Mouse (Mus musculus) heart, embryonic 14.5 days (tissue): ENCODE data around the gene Lce1a1. TPM values are rescaled to one million over a fixed set of nuclear protein-coding genes. Genes with fewer than 3 reads are reported as not detected.
"Not testable (repeated sequence)": the region's sequence is repeated elsewhere in the genome, so short reads cannot be mapped to it uniquely, and the experiment has no call there.

ENCODE experiments used
- ATAC-seq: fragments of 200-750 bp; cut with Nextera tagmentation; 2 replicates; pipeline ENCODE4 v1.8.0; 2017; ENCODE audit warnings: low read depth, moderate TSS enrichment; ENCODE audit not compliant: insufficient number of reproducible peaks, insufficient read depth, low FRiP score
- H3K27ac ChIP-seq, 2 experiments: fragments of 200-500 bp in 1 of 2; fragments of 300-500 bp in 1 of 2; sonication (generic) in 1 of 2; replicated peaks in 1 of 2; 2 replicates each; pipeline ENCODE4 v1.5.1; 2012 to 2014; ENCODE audit warnings: low read depth in 2 of 2, low read length in 2 of 2, control low read depth in 1 of 2, mild to moderate bottlenecking in 1 of 2, mixed read lengths in 1 of 2; ENCODE audit not compliant: control insufficient read depth in 1 of 2, insufficient read depth in 1 of 2
- H3K27me3 ChIP-seq: fragments of 300-500 bp; sonication (generic); 2 replicates; pipeline ENCODE4 v1.6.1; 2014; ENCODE audit warnings: mild to moderate bottlenecking, low read length, control low read depth; ENCODE audit not compliant: control insufficient read depth, insufficient read depth
- H3K36me3 ChIP-seq: fragments of 300-500 bp; sonication (generic); 2 replicates; pipeline ENCODE4 v1.6.1; 2014; ENCODE audit warnings: mild to moderate bottlenecking, control low read depth, low read length, mixed read lengths; ENCODE audit not compliant: control insufficient read depth, insufficient read depth
- H3K4me1 ChIP-seq, 2 experiments: fragments of 200-500 bp in 1 of 2; fragments of 300-500 bp in 1 of 2; sonication (generic) in 1 of 2; 2 replicates each; pipeline ENCODE4 v1.6.1; 2012 to 2014; ENCODE audit warnings: low read length in 2 of 2, control low read depth in 1 of 2, mixed read lengths in 1 of 2; ENCODE audit not compliant: control insufficient read depth in 2 of 2, insufficient read depth in 2 of 2
- H3K4me2 ChIP-seq: fragments of 300-500 bp; sonication (generic); 2 replicates; pipeline ENCODE4 v1.6.1; 2014; ENCODE audit warnings: mild to moderate bottlenecking, low read length
- H3K4me3 ChIP-seq, 2 experiments: fragments of 200-500 bp in 1 of 2; fragments of 300-500 bp in 1 of 2; sonication (generic) in 1 of 2; 2 replicates each; pipeline ENCODE4 v1.5.1; 2012 to 2014; ENCODE audit warnings: low read length in 2 of 2, mild to moderate bottlenecking in 2 of 2, control low read depth in 1 of 2, low read depth in 1 of 2, moderate library complexity in 1 of 2; ENCODE audit not compliant: control insufficient read depth in 1 of 2, insufficient read depth in 1 of 2
- H3K9ac ChIP-seq: fragments of 300-500 bp; sonication (generic); 2 replicates; pipeline ENCODE4 v1.6.1; 2014; ENCODE audit warnings: mild to moderate bottlenecking, low read length
- H3K9me3 ChIP-seq: fragments of 300-500 bp; sonication (generic); 2 replicates; pipeline ENCODE4 v1.6.1; 2016; ENCODE audit warnings: low read length, control low read depth; ENCODE audit not compliant: control insufficient read depth
- WGBS: fragments of 180-500 bp; shearing (Covaris S2); extraction: QIAGEN DNeasy Blood & Tissue Kit; methylation state at CpG from one replicate; pipeline ENCODE4 v1.1.7; 2014; 5-methylcytosine and 5-hydroxymethylcytosine counted together
- polyA plus RNA-seq: library from polyadenylated mRNA; unstranded; fragments of >200 nt; fragmentation: Nextera tagmentation; extraction: Ambion mirVana; gene quantifications from 2 replicates; pipeline ENCODE4 v1.2.1, GENCODE M21; 2014

Lce1a1 gene
- not detected in 2 replicates for polyA plus RNA-seq

- Histone ChIP-seq H3K9me3 (no peaks in the 10 kb centered on the region), H3K4me1 (no peaks in the 10 kb centered on the region), H3K27ac (no peak within 1 kb of the TSS), H3K27me3 (no peaks in the 10 kb centered on the region), H3K4me3 (no peak within 1 kb of the TSS), H3K4me2 (no peak within 1 kb of the TSS), H3K36me3 (no peaks in the 10 kb centered on the region), H3K9ac (no peak within 1 kb of the TSS)
- ATAC-seq: no peak
- WGBS: 62% methylated on average over 1 of the region's 1 CpGs
These were observed at the start of gene Lce1a1 for GRCm38 (mm10) chr3:92648207-92648606. Gene Lce1a1 (minus strand): TSS chr3:92648307.

DNA sequence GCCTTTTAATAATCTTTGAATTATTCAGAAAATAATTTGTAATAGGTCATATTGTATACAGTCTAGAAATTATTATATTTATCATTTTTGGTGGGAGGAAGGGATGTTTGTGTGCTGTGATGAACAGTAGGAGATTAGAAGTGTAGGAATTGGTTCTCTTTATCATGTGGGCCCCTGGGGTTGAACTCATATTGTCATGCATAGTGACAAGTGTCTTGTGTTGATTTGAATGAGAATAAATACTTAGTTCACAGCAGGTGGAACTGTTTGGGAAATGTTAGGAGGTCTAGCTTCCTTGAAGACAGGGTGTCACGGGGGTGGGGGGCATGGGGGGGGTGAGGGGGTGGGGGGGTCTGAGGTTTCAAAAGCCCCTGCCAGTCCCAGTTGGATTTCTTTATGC lies 46.5 kb upstream of the Lce1a1 start:
- no peak for ATAC-seq
- WGBS: 42% methylated on average over 1 of the region's 1 CpGs

GRCm38 (mm10) chr3:92691688-92692087 lies 43.6 kb upstream of the Lce1a1 start:
- no peak overlapping the region for H3K9ac ChIP-seq
- ATAC-seq: no peak
- H3K4me2 ChIP-seq: no peak overlapping the region
- H3K9me3 ChIP-seq: no peaks in the 10 kb centered on the region
- H3K36me3 ChIP-seq: no peaks in the 10 kb centered on the region
- H3K27me3 ChIP-seq: no peaks in the 10 kb centered on the region
- H3K27ac ChIP-seq: no peak overlapping the region
- no peak overlapping the region for H3K4me3 ChIP-seq
- H3K4me1 ChIP-seq: no peaks in the 10 kb centered on the region

More for the DNA sequence above, 46.5 kb upstream of the Lce1a1 start:
- H3K9me3 ChIP-seq: no peaks in the 10 kb centered on the region
- H3K36me3 ChIP-seq: no peaks in the 10 kb centered on the region
- H3K4me3 ChIP-seq: no peak overlapping the region
- no peak overlapping the region for H3K9ac ChIP-seq
- no peak overlapping the region for H3K4me2 ChIP-seq
- no peaks in the 10 kb centered on the region for H3K27me3 ChIP-seq
- H3K27ac ChIP-seq: no peak overlapping the region
- no peaks in the 10 kb centered on the region for H3K4me1 ChIP-seq

GRCm38 (mm10) chr3:92689154-92689553 lies 41.0 kb upstream of the Lce1a1 start:
- not testable (repeated sequence) for H3K9me3 ChIP-seq, H3K9ac ChIP-seq, H3K27me3 ChIP-seq, H3K4me2 ChIP-seq, H3K4me1 ChIP-seq, H3K36me3 ChIP-seq, H3K27ac ChIP-seq, ATAC-seq
- 0 out of 4 replicates have a peak overlapping the region, but pooled peaks of 1 of the 2 experiments have one; percentile 13 for H3K4me3 ChIP-seq
- WGBS: 62% methylated on average over 16 of the region's 16 CpGs

- Histone ChIP-seq H3K9ac (no peak within 1 kb of the TSS), H3K36me3 (no peaks in the 10 kb centered on the region), H3K27me3 (no peaks in the 10 kb centered on the region), H3K4me1 (no peaks in the 10 kb centered on the region), H3K4me2 (no peak within 1 kb of the TSS), H3K27ac (no peak within 1 kb of the TSS), H3K4me3 (no peak within 1 kb of the TSS), H3K9me3 (no peaks in the 10 kb centered on the region)
- no peak for ATAC-seq
- WGBS: 63% methylated on average over 2 of the region's 2 CpGs
These were observed 39.0 kb upstream of the Lce1a1 start, which contains the start of gene Lce1d for GRCm38 (mm10) chr3:92687110-92687509. Gene Lce1d (minus strand): TSS chr3:92687210.

DNA sequence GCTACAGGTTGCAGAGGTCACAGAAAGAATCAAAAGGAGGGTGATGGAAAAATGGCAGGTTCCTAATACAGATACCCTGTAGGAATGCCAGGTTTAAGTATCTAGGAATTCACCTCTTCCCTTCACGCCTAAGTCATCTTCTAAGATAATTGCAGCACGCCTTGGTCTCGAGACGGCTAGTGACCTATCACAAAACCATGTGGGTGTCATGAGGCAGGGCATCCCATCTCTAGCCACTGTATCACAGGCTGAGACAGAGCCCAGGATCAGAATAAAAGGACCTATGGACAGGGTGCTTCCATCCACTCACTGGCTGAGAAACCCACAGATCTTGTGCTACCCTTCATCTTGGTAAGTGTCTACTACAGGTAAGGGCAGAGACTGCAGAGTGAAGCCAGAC lies 30.8 kb upstream of the Lce1a1 start, which contains the start of gene Lce1c:
Gene Lce1c, plus strand, starts transcription at position 301 of the 400 bp plus-strand sequence.
- H3K4me1 ChIP-seq: no peaks in the 10 kb centered on the region
- no peak within 1 kb of the TSS for H3K27ac ChIP-seq
- no peak for ATAC-seq
- no peaks in the 10 kb centered on the region for H3K9me3 ChIP-seq
- H3K36me3 ChIP-seq: no peaks in the 10 kb centered on the region
- H3K9ac ChIP-seq: no peak within 1 kb of the TSS
- 73% methylated on average over 4 of the region's 4 CpGs for WGBS
- no peaks in the 10 kb centered on the region for H3K27me3 ChIP-seq
- no peak within 1 kb of the TSS for H3K4me2 ChIP-seq
- H3K4me3 ChIP-seq: no peak within 1 kb of the TSS

DNA sequence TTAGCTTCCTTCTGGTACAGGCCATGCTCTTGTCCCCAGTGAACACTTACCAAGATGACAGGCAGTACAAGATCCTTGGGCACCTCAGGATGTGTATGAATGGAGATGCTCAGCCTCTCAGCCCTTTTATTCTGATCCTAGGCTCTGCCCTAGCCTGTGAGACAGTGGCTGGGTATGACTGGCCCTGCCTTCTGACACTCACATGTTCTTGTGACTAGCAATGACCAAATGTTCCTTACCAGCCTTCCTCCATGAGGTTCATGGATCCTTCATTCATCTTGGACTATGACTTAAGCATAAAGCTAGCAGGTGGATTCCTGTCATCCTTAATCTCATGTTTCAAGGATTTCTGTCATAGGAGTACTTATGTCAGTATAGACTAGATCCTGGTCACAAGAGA lies 22.1 kb upstream of the Lce1a1 start, which contains the start of gene Lce1a2:
Gene Lce1a2, minus strand, starts transcription at position 101 of the 400 bp plus-strand sequence.
- Histone ChIP-seq H3K4me3 (no peak within 1 kb of the TSS), H3K9me3 (no peaks in the 10 kb centered on the region), H3K4me2 (no peak within 1 kb of the TSS), H3K27me3 (no peaks in the 10 kb centered on the region), H3K27ac (no peak within 1 kb of the TSS), H3K36me3 (no peaks in the 10 kb centered on the region), H3K4me1 (no peaks in the 10 kb centered on the region), H3K9ac (no peak within 1 kb of the TSS)
- no peak for ATAC-seq

- H3K4me1 ChIP-seq: no peaks in the 10 kb centered on the region
- H3K4me3 ChIP-seq: no peak within 1 kb of the TSS
- no peak within 1 kb of the TSS for H3K4me2 ChIP-seq
- no peaks in the 10 kb centered on the region for H3K36me3 ChIP-seq
- no peaks in the 10 kb centered on the region for H3K9me3 ChIP-seq
- H3K9ac ChIP-seq: no peak within 1 kb of the TSS
- no peaks in the 10 kb centered on the region for H3K27me3 ChIP-seq
- no peak within 1 kb of the TSS for H3K27ac ChIP-seq
- no peak for ATAC-seq
These were observed 8.7 kb upstream of the Lce1a1 start, which contains the start of gene Lce1b for GRCm38 (mm10) chr3:92656826-92657225. Gene Lce1b (minus strand): TSS chr3:92656926.
